Mouse (Mus musculus): ENCODE measurements at regions not wholly inside any gene's neighbourhood (a gene's known extent, or its start where the extent isn't known, plus 50 kb on each side); places are given as distances from the start of the nearest gene placed in this dataset.
A peak's percentile ranks its signal among the peaks of the same experiment; 100 is the strongest.

- no peak for DNase-seq (ENCODE audit: low spot score)
- intact Hi-C loops (cut with DNase I), result loop anchor here (10.0 kb wide), 1 partner anchor 230 kb away; no protein-coding TSS in a partner anchor
Measured at GRCm38 (mm10) chr2:72744901-72745300, 235.3 kb downstream of the Sp3 start.

GRCm38 (mm10) chr2:72746476-72747215 lies 233.6 kb downstream of the Sp3 start:
- DNase-seq (ENCODE audit: low spot score), result no peak
- intact Hi-C loops (cut with DNase I), result loop anchor here (10.0 kb wide), 1 partner anchor 228 kb away; no protein-coding TSS in a partner anchor

DNA sequence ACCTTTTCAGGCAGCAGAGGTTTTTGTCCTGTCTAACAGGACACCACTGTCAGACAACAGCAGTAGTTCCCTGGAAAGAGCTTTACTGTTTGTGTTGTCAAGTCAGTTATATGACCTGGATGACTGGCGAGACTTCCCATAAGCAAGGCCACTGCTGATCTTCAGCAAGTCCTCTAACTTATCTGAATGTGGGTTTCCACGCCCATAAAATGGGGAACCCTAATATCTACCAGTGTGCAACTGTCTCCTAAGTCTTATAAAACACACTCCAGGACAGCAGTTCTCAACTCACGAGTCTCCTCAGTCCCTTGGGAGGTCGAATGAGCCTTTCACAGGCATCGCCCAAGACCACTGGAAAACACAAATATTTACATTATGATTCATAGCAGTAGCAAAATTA lies 232.9 kb downstream of the Sp3 start:
- DNase-seq (ENCODE audit: low spot score), result no peak
- intact Hi-C loops (cut with DNase I), result loop anchor here (10.0 kb wide), 1 partner anchor 228 kb away; no protein-coding TSS in a partner anchor

DNA sequence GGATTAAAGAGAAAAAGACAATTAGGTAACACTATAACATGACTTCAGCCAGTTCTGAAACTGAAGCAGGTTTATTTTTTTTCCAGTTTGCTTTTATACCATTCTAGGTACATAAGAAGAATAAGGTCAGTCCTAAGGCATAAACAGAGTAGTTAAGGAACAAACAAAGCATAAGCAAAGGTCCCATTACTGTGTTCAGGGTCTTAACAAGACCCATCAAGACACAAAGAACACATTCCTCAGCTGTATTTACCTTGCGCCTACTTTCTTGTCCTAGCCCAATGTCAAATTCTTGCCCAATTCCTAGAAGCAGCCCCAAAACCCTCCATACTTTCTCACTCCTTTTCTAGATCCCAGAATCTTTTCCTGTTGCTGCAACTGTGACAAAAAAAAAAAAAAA lies 230.8 kb downstream of the Sp3 start:
- intact Hi-C loops (cut with DNase I), result loop anchor here (10.0 kb wide), 1 partner anchor 225 kb away; no protein-coding TSS in a partner anchor
- DNase-seq (ENCODE audit: low spot score), result no peak

DNA sequence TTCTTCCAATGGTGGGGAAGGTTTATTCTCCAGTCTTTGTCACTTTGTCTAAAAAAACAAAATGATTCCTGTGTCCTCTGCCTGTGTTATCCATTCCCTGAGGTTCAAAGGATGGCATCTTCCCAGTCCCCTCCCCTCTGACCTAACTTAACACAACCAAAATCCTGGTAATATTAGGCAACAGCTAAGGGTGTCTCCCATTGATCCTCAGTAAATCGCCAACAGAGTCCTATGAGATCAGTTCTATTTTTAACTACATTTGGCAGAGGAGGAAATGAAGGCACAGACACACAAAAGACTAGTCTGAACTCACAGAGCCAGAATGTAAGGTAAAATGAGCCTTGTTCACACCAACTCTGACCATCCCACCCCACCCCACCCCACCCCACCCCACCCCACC lies 228.8 kb downstream of the Sp3 start:
- DNase-seq (ENCODE audit: low spot score), result no peak
- intact Hi-C loops (cut with DNase I), result no loop called here

GRCm38 (mm10) chr2:72752624-72753176 lies 227.5 kb downstream of the Sp3 start:
- intact Hi-C loops (cut with DNase I), result no loop called here
- peak; percentile 16 for DNase-seq (ENCODE audit: low spot score)

GRCm38 (mm10) chr2:72753788-72754713 lies 226.2 kb downstream of the Sp3 start:
- intact Hi-C loops (cut with DNase I), result no loop called here
- DNase-seq (ENCODE audit: low spot score), result no peak

GRCm38 (mm10) chr2:72763454-72763853 lies 216.8 kb downstream of the Sp3 start:
- intact Hi-C loops (cut with DNase I), result no loop called here
- DNase-seq (ENCODE audit: low spot score), result no peak

- DNase-seq (ENCODE audit: low spot score), result no peak
- intact Hi-C loops (cut with DNase I), result no loop called here
Measured at GRCm38 (mm10) chr2:72769030-72769630, 211.1 kb downstream of the Sp3 start.

- intact Hi-C loops (cut with DNase I), result no loop called here
Measured at GRCm38 (mm10) chr2:72773401-72773800, 206.8 kb downstream of the Sp3 start.

DNA sequence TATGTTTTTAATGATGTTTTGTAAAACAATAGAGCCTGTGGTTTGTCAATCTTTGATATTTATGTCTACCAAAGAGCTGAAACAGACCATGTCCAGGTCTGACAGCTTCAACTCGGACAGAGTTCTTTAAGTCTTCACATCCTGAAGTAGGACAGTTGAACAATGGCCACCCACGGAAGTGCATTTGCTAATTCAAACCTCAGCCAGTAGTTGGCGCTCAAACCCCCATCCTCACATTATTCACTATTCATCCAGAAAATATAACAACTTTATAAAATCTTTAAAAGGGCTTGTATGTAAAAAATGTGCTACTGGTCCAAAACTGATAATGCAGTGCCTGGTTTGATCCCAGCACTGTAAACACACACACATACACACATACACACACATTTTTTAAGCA lies 202.9 kb downstream of the Sp3 start:
- DNase-seq (ENCODE audit: low spot score), result no peak
- intact Hi-C loops (cut with DNase I), result no loop called here

More at GRCm38 (mm10) chr2:72773401-72773800, 206.8 kb downstream of the Sp3 start:
- no peak for DNase-seq (ENCODE audit: low spot score)

DNA sequence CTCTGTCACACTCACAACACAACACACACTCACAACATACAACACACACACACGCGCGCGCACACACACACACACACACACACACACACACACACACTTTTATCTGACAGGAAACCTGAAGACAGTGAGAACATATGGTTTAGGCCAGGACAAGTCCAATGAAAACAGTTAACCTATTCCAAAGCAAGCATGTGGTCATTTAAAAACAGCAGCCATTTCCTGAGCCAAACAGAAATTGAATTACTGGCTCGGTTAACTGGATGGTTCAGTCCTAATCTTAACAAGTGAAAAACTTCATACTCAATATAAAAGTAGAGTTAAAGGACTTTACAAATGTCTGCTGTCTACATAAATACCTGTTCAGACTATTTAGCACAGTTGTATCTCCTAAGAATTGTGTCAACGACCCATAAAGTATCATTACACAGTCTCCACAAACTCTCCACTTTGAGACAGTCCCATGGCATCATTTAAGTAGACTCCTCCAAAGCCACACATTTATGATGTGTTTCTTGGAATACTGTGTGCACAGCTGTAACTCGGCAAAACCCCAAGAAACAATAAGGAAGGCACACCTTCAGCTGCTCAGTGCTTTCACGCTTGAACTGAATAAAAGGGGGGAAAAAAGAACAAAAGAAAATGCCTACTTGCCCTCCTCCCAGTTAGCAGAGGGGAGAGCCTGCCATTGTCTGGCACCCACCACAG lies 202.3 kb downstream of the Sp3 start:
- intact Hi-C loops (cut with DNase I), result no loop called here
- no peak for DNase-seq (ENCODE audit: low spot score)

- DNase-seq (ENCODE audit: low spot score), result no peak
- intact Hi-C loops (cut with DNase I), result no loop called here
Measured at GRCm38 (mm10) chr2:72779268-72780163, 200.7 kb downstream of the Sp3 start.

DNA sequence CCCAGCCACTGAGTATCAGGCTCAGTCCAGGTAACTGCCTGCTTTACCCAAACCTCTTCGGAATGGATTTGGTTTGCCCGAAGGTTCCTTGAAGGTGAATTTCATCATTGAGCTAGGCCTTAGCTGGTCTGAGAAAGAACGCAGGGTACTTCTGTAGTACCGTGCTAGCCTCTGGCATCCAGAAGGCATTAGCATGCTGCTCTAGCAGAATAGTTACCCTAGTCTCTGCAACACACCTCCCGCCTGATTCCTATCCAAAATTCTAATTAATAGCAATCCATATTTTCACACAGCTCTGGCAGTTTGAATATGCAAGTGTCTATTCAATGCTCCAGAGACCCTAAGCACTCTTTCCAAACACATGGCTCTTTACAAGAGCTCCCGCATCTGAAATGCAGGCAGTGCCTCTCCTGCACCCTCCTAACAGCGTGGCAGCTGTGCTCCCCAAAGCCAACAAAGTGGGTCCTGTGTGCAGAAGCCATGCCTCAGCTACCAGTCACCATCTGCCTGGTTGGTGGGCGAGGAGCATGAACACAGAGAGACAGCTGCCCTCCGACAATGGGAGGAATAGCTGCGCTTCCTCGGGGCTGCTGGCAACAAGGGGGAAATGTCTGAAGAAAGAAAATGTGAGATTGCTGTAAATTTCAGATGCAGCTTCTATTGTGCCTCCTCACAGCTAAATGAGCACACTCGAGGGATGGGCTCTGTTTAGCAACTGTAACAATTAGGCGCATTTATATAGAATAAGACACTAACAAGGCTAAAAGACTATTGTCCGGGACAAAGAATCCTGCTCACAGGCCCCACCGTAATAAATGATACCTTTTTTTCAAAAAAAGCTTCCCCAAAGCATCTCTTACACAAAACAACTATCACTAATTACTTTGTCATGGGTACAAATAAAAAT lies 198.6 kb downstream of the Sp3 start:
- no peak for DNase-seq (ENCODE audit: low spot score)
- intact Hi-C loops (cut with DNase I), result no loop called here

- no peak for DNase-seq (ENCODE audit: low spot score)
- intact Hi-C loops (cut with DNase I), result no loop called here
Measured at GRCm38 (mm10) chr2:72782355-72782754, 197.9 kb downstream of the Sp3 start.

- intact Hi-C loops (cut with DNase I), result no loop called here
- no peak for DNase-seq (ENCODE audit: low spot score)
Measured at GRCm38 (mm10) chr2:72785365-72786043, 194.7 kb downstream of the Sp3 start.
